Mouse (Mus musculus): ENCODE results near the gene Lrrc1. TPM values are rescaled to one million over a fixed set of nuclear protein-coding genes. Genes with fewer than 3 reads are reported as not detected.

Gene Lrrc1
- 2.2 and 2.5 TPM in 2 replicates for polyA plus RNA-seq (2012; rRNA removed)

DNA sequence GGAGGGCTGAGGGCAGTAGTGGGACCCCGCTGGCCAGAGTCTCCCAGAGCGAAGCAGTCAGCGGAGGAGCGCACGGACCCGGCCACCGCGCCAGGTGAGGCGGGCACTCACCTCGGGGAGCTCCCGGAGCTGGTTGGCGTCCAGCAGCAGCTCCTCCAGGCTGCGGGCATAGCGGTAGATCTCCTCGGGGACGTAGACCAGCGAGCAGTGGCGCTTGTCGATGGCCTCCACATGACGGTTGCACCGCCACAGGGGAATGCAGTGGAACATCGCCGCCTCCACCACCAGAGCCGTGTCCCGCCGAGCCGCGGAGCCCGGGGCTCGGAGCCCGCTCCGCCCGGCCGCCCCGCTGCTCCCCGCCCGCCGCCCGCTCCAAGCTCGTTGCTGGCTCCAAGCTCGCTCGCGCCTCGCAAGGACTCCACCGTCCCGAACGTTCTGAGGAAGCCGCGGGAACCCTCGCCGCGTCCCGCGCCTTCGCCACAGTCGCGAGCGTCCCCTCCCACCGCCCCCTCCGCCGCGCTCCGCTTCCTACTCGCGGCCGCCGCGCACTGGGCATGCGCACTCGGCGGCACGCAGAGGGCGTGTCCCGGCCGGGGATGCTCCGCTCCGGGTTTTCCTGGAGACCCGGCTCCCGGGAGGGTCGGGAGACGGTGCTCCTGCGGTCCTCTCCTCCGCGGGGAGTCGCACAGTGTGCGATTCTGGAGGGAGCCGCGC is at the start of gene Lrrc1:
Gene Lrrc1, minus strand, starts transcription at position 517 of the 714 bp plus-strand sequence.

Other genes starting within 250 kb of the Lrrc1 start
- not detected in 2 replicates for gene Mlip, start 191.9 kb downstream of the Lrrc1 start, polyA plus RNA-seq (2012; rRNA removed)
- 0.01 TPM in 2 replicates for gene Klhl31, start 91.6 kb upstream of the Lrrc1 start, polyA plus RNA-seq (2012; rRNA removed)
- 24.5 and 27.9 TPM in 2 replicates for gene Gclc, start 209.7 kb upstream of the Lrrc1 start, polyA plus RNA-seq (2012; rRNA removed)

Measured in liver, embryonic 18 days (tissue).